In the genomic region with DNA sequence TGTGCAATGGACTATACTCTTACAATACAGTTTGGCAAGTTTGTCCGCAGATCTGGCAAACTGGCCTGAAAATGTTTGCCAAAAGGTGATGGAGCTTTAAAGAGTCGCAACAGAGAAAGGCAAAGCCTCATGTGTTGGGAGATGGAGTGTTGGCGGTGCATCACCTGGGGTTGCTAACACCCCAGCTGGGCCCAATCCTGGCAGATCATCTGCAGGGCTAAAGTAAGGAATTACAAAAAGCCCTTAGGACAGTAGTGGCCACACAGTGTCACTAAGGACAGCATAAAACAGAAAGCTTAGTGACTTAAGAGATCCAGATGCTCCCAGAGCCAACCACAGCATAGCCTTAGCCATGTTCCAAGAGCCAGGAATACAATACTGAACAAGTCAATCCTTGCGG, we compare ENCODE assay signal across 12 mouse cellular contexts. TPM values are rescaled to one million over a fixed set of nuclear protein-coding genes. Genes with fewer than 3 reads are reported as not detected.
"Had no signal": no experiment of that assay in that cellular context is flagged by ENCODE, and none has a peak within 500 bp of the region (broad histone marks: within the 10 kb centered on the region; RNA-seq: fewer than 3 reads in every experiment).

No protein-coding gene starts in this region.

- H3K4me3 ChIP-seq: layer of hippocampus, adult 2 months; liver, embryonic 13.5 days; midbrain, embryonic 13.5 days had no signal

- ATAC-seq: lung, postnatal 0 days; midbrain, embryonic 13.5 days had no signal

- DNase-seq: kidney, postnatal 25 days; layer of hippocampus, adult 9-11 months; liver, embryonic 13.5 days; lung, embryonic 14.5 days; thymus, adult 2 months; thymus, postnatal 14 days; thymus, postnatal 4 days had no signal

- H3K9me3 ChIP-seq: liver, embryonic 13.5 days; midbrain, embryonic 13.5 days had no signal

- H3K27ac ChIP-seq: kidney, postnatal 0 days; layer of hippocampus, adult 2 months; liver, embryonic 13.5 days; macrophage; midbrain, embryonic 13.5 days had no signal

- H3K4me1 ChIP-seq: liver, embryonic 13.5 days; midbrain, embryonic 13.5 days had no signal

- H3K27me3 ChIP-seq: liver, embryonic 13.5 days; midbrain, embryonic 13.5 days had no signal

- H3K9ac ChIP-seq: liver, embryonic 13.5 days; lung, embryonic 14.5 days; midbrain, embryonic 13.5 days had no signal

- H3K4me2 ChIP-seq: liver, embryonic 13.5 days; lung, embryonic 14.5 days; midbrain, embryonic 13.5 days had no signal

RNA-seq across cellular contexts. Expression of a gene that starts 43.2 kb away (rescaled TPM):
- polyA plus RNA-seq: liver, embryonic 13.5 days; macrophage had no signal
